Mouse (Mus musculus) adrenal gland, adult 2 months (tissue): ENCODE data around the gene Cdc26. TPM values are rescaled to one million over a fixed set of nuclear protein-coding genes. Genes with fewer than 3 reads are reported as not detected.

Source experiments
- DNase-seq: peaks from one replicate; pipeline ENCODE4 v3.0.0; 2021
- polyA plus RNA-seq: library from polyadenylated mRNA; depleted of rRNA; stranded (reverse); fragments of >200 nt; gene quantifications from 2 replicates; pipeline ENCODE4 v1.2.3, GENCODE M21; 2012
- total RNA-seq, 2 experiments: library from RNA; stranded (reverse); gene quantifications; 2 replicates each; pipeline ENCODE4 v1.2.3; 2021

Gene Cdc26
- total and polyA plus RNA-seq, 3 experiments = 12.5 to 67.5 (median 62.0) TPM

DNA sequence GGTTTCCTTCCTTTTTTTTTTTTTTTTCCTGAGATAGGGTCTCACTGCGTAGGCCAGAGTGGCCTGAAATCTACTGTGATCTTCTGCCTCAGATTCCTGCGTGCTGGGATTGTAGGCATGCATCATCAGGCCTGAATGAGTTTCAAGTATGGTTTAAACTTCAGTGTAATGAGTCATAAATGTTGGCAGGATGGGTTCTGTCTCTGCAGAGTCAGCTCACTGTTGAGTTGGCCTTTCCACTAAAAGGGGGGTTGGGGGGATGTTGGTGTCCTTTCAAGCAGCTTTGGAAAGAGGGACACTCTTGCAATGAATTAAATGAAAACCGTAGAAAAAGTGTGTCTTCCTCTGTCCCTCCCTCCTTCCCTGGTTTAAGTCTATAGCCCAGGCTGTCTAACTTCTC lies 9.5 kb downstream of the Cdc26 start:
- peak; percentile 75 for DNase-seq

DNA sequence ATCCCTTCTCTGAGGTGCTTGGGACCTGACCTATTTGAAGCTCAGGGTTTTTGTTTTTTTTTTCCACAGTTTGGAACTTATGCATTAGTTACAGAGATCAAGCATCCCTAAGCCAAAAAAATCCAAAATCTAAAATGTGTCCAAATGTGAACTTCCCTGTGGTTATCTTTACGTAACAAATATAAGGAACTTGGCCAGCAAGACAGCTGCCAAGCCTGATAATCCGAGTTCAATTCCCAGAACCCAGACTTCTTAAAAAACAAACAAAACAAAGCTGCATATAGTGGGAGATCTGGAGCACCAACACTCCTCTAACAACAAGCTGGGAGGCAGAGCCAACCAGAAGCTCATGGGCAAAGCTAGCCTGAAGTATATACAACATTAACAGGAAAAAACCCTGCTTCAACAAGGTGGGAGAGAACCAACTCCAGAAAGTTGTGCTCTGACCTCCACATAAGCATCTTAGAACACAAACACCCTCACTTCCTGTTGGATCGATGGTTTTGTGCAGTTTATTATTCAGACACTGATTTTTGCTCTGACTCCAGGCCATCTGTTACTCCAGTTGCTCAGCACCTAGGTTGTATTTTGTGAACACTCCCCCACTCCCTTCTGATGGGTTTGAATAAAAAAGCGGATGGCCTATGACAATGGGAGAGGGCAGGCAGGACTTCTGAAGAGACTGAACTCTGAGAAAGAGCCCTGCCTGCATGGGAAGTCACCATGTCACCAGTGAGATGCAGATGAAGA lies 10.7 kb downstream of the Cdc26 start:
- no peak for DNase-seq

- peak; percentile 65 for DNase-seq
Measured at GRCm38 (mm10) chr4:62395806-62396205, 12.6 kb downstream of the Cdc26 start.

GRCm38 (mm10) chr4:62393459-62393858 lies 15.0 kb downstream of the Cdc26 start:
- DNase-seq = no peak

DNA sequence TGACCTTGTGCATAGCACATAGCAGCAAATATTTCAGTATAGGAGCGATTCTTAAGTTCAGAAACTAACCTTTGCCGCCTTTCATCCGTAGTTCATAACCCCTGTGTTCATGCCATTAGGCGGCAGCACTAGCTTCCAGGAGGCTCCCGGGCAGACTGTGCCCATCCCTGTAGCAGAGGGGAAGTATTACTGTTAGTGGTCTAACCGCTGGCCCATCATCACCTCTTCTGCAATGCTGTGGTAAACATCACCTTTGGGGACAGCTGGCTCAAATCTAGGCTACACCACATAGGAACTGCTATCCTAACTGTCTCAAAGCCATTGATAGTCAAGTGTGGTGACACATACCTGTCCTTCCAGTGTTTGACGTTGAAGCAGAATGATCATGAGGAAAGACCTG lies 16.6 kb downstream of the Cdc26 start:
- no peak for DNase-seq

GRCm38 (mm10) chr4:62389592-62390512 lies 18.6 kb downstream of the Cdc26 start:
- no peak for DNase-seq

GRCm38 (mm10) chr4:62385439-62385838 lies 23.0 kb downstream of the Cdc26 start:
- DNase-seq = no peak

DNA sequence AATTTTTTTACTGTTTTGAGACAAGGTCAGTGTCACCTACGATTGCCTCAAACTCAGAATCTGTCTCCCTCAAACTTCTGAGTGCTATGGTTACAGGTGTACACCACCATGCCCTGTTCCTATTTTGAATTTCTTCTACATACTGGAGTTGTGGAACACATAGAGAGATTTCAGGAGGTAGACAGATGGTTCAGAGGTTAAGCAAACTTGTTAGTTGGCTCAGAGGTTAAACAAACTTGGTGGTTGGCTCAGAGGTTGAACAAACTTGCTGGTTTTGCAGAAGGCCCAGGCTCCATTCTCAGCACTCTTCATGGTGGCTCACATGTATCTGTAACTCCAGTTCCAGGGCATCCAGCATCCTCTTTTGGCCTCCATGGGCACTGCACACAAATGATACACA lies 24.3 kb downstream of the Cdc26 start:
- no peak for DNase-seq

DNA sequence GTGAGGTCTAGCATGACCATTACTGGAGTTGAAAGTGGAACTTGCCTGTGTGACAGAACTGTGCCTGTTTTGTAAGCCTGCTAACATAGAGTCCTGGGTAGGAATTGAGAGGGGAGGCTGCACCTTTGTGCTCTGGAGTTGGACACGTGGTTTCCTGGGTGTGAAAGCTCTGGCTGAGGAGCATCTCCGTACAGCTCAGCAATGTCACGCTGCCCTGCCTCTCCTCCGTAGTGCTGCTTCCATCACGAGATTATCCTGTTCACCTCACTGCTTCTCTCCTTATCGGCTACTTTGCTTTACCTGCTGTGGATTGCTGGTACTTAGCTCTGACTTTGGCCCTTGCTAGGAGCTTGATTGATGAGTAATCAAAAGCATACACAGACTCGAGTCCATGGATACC lies 24.7 kb downstream of the Cdc26 start:
- DNase-seq = no peak

GRCm38 (mm10) chr4:62383207-62383606 lies 25.2 kb downstream of the Cdc26 start:
- no peak for DNase-seq

DNA sequence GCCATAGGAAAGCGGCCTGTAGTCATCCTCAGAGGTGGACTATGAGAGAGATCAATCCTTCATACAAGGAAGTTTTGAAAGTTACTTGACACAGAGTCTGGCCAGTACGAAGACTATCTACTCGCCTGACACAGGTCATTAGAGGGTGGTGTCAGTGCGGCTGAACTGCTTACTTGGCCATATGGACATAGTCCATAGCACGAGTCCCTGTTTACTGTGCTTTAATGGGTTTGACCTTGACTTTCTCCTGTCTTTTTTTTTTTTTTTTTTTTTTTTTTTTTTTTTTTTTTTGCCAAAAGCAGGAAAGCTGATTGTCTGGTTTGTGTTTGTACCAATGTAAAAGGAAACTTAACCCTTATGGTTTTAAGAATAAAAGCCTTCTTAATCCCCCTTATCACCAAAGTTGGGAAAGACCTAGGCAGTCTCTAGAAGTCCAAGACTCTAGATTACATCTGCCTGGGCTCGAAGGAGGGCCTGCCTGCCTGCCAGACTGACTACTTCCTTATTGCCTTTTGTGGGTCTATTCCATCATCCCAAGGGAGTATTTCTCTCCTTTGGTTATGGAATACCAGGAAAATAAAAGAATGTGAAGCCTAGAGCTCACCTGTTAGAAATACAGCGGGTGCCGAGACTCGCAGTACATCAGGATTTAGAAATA lies 28.6 kb downstream of the Cdc26 start:
- DNase-seq = no peak

DNA sequence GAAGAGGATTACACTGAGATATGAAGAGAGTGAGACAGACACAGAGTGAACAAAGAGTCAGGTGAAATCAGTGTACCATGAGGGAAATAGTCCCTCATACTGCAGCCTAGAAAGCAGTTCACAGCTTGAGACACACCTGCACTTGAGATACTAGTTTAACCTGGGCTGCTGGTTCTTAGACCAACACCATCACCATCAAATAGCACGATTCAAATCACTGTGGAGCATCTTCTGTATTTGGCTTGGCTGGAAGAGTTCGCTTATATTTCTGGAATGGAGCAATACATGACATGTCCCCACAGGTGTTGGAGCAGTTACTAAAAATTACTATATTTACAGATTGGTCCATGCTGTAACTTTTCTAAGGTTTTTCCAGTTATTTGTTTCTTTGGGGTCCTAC lies 32.3 kb downstream of the Cdc26 start:
- no peak for DNase-seq

DNA sequence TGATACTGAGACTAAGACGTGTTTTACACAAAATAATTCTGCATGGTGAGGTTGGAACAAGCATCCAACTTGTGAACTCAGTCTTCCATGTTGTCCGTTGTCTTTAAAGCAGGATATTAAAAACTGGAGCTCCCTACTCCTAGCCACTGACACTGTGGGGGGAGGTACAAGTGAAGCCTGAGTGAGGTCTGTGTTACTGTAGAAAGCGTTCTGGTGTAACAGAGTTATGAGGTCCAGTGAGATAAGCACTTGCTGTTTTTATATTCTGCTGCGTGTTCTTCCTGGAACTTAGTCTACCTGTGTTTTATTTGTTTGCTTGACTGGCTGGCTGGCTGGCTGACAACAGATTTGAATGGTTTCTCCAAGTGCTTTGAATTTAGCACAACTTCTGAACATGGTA lies 34.1 kb downstream of the Cdc26 start:
- DNase-seq = no peak

GRCm38 (mm10) chr4:62373668-62374067 lies 34.8 kb downstream of the Cdc26 start:
- DNase-seq = no peak

DNA sequence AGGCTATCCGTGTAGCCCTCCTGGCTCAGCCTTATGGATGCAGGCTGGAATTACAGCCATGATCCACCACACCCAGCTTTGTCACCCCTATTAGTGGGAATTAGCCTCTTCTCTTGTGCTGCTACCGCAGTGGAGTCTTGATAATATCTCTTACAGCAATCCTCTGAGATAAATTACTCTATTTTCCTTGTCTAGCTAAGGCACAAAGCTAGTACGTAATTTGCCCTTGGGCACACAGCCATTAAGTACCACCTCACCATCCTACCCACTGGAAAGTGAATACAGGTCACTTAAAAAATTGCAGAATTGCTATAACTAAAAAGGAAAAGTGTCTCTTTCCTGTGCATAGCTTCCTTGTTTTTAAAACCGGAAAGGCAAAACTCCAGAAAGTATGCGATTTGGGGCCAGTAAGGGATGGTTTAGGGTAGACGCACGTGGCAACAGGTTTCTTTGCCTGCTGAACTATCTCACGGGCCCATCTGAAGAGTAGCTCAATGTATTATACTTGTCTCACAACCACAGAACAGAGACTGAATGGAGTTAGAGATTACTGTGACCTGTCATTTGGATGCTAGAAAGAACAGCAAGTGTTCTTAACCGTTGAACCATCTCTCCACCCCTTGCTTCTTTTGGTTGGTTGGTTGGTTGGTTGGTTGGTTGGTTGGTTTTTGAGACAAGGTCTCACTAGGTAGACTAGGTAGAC lies 35.5 kb downstream of the Cdc26 start:
- DNase-seq = no peak

GRCm38 (mm10) chr4:62372410-62372809 lies 36.0 kb downstream of the Cdc26 start:
- DNase-seq = no peak

GRCm38 (mm10) chr4:62369091-62369490 lies 39.4 kb downstream of the Cdc26 start:
- no peak for DNase-seq

DNA sequence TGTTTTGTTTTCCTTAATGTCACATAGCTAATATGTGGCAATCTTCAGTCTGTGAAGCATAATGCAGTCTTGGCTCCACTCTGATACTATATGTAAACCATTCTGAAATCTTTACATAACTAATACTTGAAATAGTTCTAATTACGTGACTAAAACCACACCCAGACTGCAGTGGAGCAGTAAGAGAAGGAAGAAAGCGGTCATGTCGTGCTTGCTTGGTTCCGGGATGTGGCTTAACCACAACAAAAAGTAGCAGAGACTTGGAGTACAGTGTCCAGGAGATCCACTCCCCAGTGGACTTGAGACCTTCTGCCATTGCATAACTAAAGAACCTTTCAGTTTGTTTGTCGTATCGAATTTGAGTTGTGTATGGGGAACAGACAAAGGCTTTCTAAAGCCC lies 40.9 kb downstream of the Cdc26 start:
- DNase-seq = no peak

DNA sequence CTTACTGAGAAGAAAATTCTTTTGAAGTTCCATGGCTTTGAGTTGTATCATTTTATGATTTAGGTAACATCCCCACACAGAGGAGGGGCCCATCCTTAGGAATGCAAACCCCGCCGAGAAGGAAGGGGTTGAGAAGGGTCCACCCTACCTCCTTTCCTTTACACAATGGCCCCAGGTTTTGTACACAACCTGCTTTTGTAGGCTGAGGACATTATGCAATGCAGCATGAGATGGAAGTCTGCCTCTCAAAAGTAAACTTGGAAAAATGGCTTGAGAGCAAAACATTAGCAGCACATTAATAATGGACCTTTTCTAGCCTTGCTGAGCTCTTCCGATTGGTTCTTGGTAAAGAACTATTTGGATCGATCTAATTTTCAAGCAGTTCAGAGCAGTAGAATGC lies 42.2 kb downstream of the Cdc26 start:
- DNase-seq = no peak

GRCm38 (mm10) chr4:62364299-62364698 lies 44.1 kb downstream of the Cdc26 start:
- DNase-seq = no peak

DNA sequence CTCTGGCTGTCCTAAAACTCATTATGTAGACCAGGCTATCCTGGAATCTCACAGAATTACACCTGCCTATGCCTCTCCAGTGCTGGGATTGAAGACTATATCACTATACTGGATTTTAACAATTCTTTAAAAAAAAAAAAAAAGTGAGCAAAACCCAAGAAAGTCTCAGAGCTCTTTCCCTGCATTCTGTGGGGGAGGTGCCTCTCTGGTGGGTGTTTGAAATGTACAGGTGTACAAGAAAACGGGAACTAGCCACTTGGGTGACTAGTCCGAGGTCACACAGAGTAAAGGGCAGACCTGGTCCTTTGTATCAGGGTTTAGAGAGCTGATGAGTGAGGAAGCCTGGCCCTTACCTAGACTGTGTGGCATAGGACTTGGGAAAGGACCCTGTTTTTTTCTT lies 46.0 kb downstream of the Cdc26 start:
- DNase-seq = no peak

- no peak for DNase-seq
Measured at GRCm38 (mm10) chr4:62361997-62362396, 46.4 kb downstream of the Cdc26 start.
